Mouse (Mus musculus) layer of hippocampus, postnatal 36 days (tissue): ENCODE measurements at regions not wholly inside any gene's neighbourhood (a gene's known extent, or its start where the extent isn't known, plus 50 kb on each side); places are given as distances from the start of the nearest gene placed in this dataset.

Source experiments
- DNase-seq, 2 experiments: peaks; one replicate each; pipeline ENCODE4 v3.0.0; 2022

GRCm38 (mm10) chr9:41587762-41588161 is 426.3 kb upstream of the Ubash3b start:
- DNase-seq: no peak

GRCm38 (mm10) chr9:41586966-41587570 is 425.6 kb upstream of the Ubash3b start:
- DNase-seq: no peak

GRCm38 (mm10) chr9:41586291-41586690 is 424.8 kb upstream of the Ubash3b start:
- DNase-seq: no peak

- no peak for DNase-seq
These were observed 424.3 kb upstream of the Ubash3b start for GRCm38 (mm10) chr9:41585771-41586170.

- no peak for DNase-seq
These were observed 423.5 kb upstream of the Ubash3b start for GRCm38 (mm10) chr9:41585012-41585411.

GRCm38 (mm10) chr9:41583711-41584329 is 422.3 kb upstream of the Ubash3b start:
- peak; percentile 20 to 27 for DNase-seq

GRCm38 (mm10) chr9:41583276-41583675 is 421.8 kb upstream of the Ubash3b start:
- DNase-seq: no peak

- no peak for DNase-seq
These were observed 421.3 kb upstream of the Ubash3b start for GRCm38 (mm10) chr9:41582711-41583236.

- peak in 1 of 2 experiments; percentile 15 for DNase-seq
These were observed 420.7 kb upstream of the Ubash3b start for GRCm38 (mm10) chr9:41582171-41582570.

GRCm38 (mm10) chr9:41581741-41582140 is 420.2 kb upstream of the Ubash3b start:
- DNase-seq: no peak

- peak in 1 of 2 experiments; percentile 30 for DNase-seq
These were observed 419.7 kb upstream of the Ubash3b start for GRCm38 (mm10) chr9:41581152-41581551.

GRCm38 (mm10) chr9:41580611-41581041 is 419.1 kb upstream of the Ubash3b start:
- DNase-seq: peak; percentile 74 to 81

GRCm38 (mm10) chr9:41580067-41580466 is 418.6 kb upstream of the Ubash3b start:
- DNase-seq: no peak

- peak; percentile 57 to 74 for DNase-seq
These were observed 417.9 kb upstream of the Ubash3b start for GRCm38 (mm10) chr9:41579107-41580014.

GRCm38 (mm10) chr9:41578221-41579106 is 417.0 kb upstream of the Ubash3b start:
- DNase-seq: no peak

GRCm38 (mm10) chr9:41577760-41578159 is 416.3 kb upstream of the Ubash3b start:
- no peak for DNase-seq

- DNase-seq: no peak
These were observed 414.3 kb upstream of the Ubash3b start for GRCm38 (mm10) chr9:41575826-41576225.

- no peak for DNase-seq
These were observed 408.8 kb upstream of the Ubash3b start for GRCm38 (mm10) chr9:41570262-41570661.

GRCm38 (mm10) chr9:41566496-41566895 is 405.0 kb upstream of the Ubash3b start:
- no peak for DNase-seq

GRCm38 (mm10) chr9:41565784-41566183 is 404.3 kb upstream of the Ubash3b start:
- no peak for DNase-seq

- DNase-seq: no peak
These were observed 401.9 kb upstream of the Ubash3b start for GRCm38 (mm10) chr9:41563376-41563775.

- DNase-seq: no peak
These were observed 397.0 kb upstream of the Ubash3b start for GRCm38 (mm10) chr9:41558456-41558855.
